Mouse (Mus musculus): ENCODE results near the gene Prr14l. TPM values are rescaled to one million over a fixed set of nuclear protein-coding genes. Genes with fewer than 3 reads are reported as not detected.
"Not testable (repeated sequence)": the region's sequence is repeated elsewhere in the genome, so short reads cannot be mapped to it uniquely, and the experiment has no call there.

Gene Prr14l
- polyA plus RNA-seq, 1 experiment from 2014 or later: 8.8 TPM

DNA sequence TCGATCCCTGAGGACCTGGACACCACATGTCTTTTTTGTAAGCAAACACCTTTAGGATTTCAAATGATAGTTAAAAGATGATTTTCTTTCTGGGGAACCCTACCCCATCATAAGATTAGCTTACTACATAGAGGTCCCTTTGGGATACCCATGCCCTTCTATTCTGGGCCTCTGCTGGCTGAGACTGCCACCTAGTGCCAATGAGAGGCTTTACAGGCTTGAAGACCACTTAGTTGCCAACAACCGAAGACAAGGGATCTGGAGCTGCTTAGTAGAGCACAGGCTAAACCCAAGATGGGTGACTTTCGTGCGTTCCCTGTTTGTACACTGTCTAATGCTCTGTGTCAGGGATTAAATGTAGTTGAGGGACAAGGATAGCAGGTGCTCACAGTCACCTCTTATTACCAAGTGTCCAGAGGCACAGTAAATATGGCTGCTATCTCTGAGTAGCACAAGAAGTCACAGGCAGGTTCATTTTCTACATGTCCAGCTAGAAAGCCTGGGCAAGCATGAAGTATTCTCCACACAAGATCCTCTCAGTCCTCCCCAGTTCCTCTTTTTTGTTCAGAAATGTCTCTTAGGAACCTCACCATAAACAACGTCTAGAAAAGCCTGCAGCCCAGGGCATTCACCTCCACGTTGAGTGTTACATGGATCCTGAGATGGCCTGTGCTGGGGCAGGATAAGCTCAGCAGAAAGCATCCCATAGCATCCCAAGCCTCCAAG, 106.2 kb downstream of the Prr14l start:
- Histone ChIP-seq H3K36me3 (ENCODE audit: control insufficient read depth, insufficient read depth, low read length) (no peaks in the 10 kb centered on the region), H3K9me3 (ENCODE audit: control insufficient read depth, low read length) (no peaks in the 10 kb centered on the region), H3K4me2 (replicated peaks; ENCODE audit: low read depth) (no peak overlapping the region), H3K4me3 (ENCODE audit: low read depth, low read length) (no peak overlapping the region), H3K4me1 (replicated peaks; ENCODE audit: control insufficient read depth, insufficient read depth) (peaks cover 5% of the 10 kb centered on the region; the same call in 1 of the 2 replicates), H3K27ac (replicated peaks) (no peak overlapping the region), H3K27me3 (ENCODE audit: control insufficient read depth, insufficient read depth, low read length) (no peaks in the 10 kb centered on the region), H3K9ac (ENCODE audit: low read length) (no peak overlapping the region)
- TF ChIP-seq CTCF (IDR thresholded peaks at IDR 0.05; ENCODE audit: low read depth): peak; percentile 94
- TF ChIP-seq EP300 (optimal IDR thresholded peaks at IDR 0.05): no peak
- 58% methylated on average over 6 of the region's 6 CpGs for WGBS
- DNase-seq (ENCODE audit: low spot score): peak; percentile 45
- ATAC-seq (ENCODE audit: low FRiP score, low TSS enrichment): no peak

- Histone ChIP-seq H3K27me3 (ENCODE audit: control insufficient read depth, insufficient read depth, low read length) (no peaks in the 10 kb centered on the region), H3K36me3 (ENCODE audit: control insufficient read depth, insufficient read depth, low read length) (no peaks in the 10 kb centered on the region), H3K4me3 (ENCODE audit: low read depth, low read length) (peak overlapping the region; percentile 51), H3K9me3 (ENCODE audit: control insufficient read depth, low read length) (no peaks in the 10 kb centered on the region), H3K27ac (replicated peaks) (peak overlapping the region; percentile 88), H3K9ac (ENCODE audit: low read length) (peak overlapping the region; percentile 64), H3K4me1 (replicated peaks; ENCODE audit: control insufficient read depth, insufficient read depth) (peaks cover 5% of the 10 kb centered on the region; the same call in 1 of the 2 replicates), H3K4me2 (replicated peaks; ENCODE audit: low read depth) (peak overlapping the region; percentile 59)
- no peak; the same call in 1 of the 2 replicates for TF ChIP-seq CTCF (IDR thresholded peaks at IDR 0.05; ENCODE audit: low read depth)
- no peak for TF ChIP-seq EP300 (optimal IDR thresholded peaks at IDR 0.05)
- WGBS: 3% methylated on average over 8 of the region's 10 CpGs
- DNase-seq (ENCODE audit: low spot score): peak; percentile 79
- peak; percentile 91 for ATAC-seq (ENCODE audit: low FRiP score, low TSS enrichment)
Measured at GRCm38 (mm10) chr5:32745705-32746655, 108.1 kb downstream of the Prr14l start.

DNA sequence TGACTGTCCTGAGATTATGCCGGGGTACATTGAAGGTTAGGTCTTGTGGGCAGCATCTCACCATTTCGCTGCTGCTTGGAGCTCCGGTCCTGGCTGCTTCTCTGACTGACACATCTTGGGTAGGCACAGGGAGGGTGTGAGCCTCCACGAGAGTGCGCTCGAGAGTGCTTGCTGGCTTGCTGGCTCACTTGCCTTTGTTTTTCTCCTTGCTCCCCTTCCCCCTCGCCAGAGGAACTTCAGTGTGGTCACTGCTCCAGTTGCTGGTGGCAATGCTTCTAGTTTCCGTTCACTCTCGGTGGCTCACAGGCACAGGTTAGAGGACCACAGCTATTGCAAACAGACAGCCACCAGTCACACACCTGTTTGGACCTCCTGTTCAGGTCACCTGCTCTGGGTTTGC, 111.9 kb downstream of the Prr14l start:
- WGBS: 61% methylated on average over 9 of the region's 9 CpGs
- H3K4me1 ChIP-seq (replicated peaks; ENCODE audit: control insufficient read depth, insufficient read depth): peaks cover 5% of the 10 kb centered on the region; the same call in 1 of the 2 replicates
- ATAC-seq (ENCODE audit: low FRiP score, low TSS enrichment) (no peak; the same call in 1 of the 2 replicates), DNase-seq (ENCODE audit: low spot score) (peak; percentile 78)
- no peaks in the 10 kb centered on the region for H3K36me3 ChIP-seq (ENCODE audit: control insufficient read depth, insufficient read depth, low read length)
- no peaks in the 10 kb centered on the region for H3K27me3 ChIP-seq (ENCODE audit: control insufficient read depth, insufficient read depth, low read length)
- TF ChIP-seq CTCF (IDR thresholded peaks at IDR 0.05; ENCODE audit: low read depth) (peak; percentile 66), EP300 (optimal IDR thresholded peaks at IDR 0.05) (no peak)
- no peak overlapping the region for H3K4me2 ChIP-seq (replicated peaks; ENCODE audit: low read depth)
- H3K9me3 ChIP-seq (ENCODE audit: control insufficient read depth, low read length): no peaks in the 10 kb centered on the region
- H3K27ac ChIP-seq (replicated peaks): 0 out of 2 replicates have a peak overlapping the region, but pooled peaks have one; percentile 63
- H3K4me3 ChIP-seq (ENCODE audit: low read depth, low read length): no peak overlapping the region
- H3K9ac ChIP-seq (ENCODE audit: low read length): no peak overlapping the region

DNA sequence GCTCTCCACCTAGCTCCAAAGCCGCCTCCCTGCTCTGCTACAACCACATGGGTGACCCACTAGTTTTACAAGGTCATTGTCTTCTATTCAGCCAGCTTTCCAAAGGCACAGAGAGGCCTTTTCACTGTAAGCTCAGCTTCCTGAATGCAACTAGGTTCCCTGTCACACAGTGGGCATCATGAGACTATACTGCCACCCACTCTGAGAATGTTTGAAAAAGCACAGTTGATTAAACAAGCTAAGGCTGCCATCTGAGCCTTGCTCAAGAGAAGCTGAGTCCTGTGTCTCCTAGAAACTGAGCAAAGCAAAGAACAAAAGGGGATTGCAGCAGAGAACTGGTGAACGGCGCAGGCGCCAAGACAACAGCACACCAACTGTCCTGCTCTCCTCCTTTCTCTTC, 112.7 kb downstream of the Prr14l start:
- not testable (repeated sequence) for H3K4me2 ChIP-seq (replicated peaks; ENCODE audit: low read depth); DNase-seq (ENCODE audit: low spot score); H3K27ac ChIP-seq (replicated peaks); H3K4me3 ChIP-seq (ENCODE audit: low read depth, low read length); H3K36me3 ChIP-seq (ENCODE audit: control insufficient read depth, insufficient read depth, low read length); H3K9ac ChIP-seq (ENCODE audit: low read length); ATAC-seq (ENCODE audit: low FRiP score, low TSS enrichment); H3K27me3 ChIP-seq (ENCODE audit: control insufficient read depth, insufficient read depth, low read length); H3K4me1 ChIP-seq (replicated peaks; ENCODE audit: control insufficient read depth, insufficient read depth); H3K9me3 ChIP-seq (ENCODE audit: control insufficient read depth, low read length)
- 73% methylated on average over 4 of the region's 4 CpGs for WGBS

- H3K9me3 ChIP-seq (ENCODE audit: control insufficient read depth, low read length); DNase-seq (ENCODE audit: low spot score); H3K9ac ChIP-seq (ENCODE audit: low read length); H3K4me2 ChIP-seq (replicated peaks; ENCODE audit: low read depth); ATAC-seq (ENCODE audit: low FRiP score, low TSS enrichment); H3K27me3 ChIP-seq (ENCODE audit: control insufficient read depth, insufficient read depth, low read length); H3K36me3 ChIP-seq (ENCODE audit: control insufficient read depth, insufficient read depth, low read length); H3K4me1 ChIP-seq (replicated peaks; ENCODE audit: control insufficient read depth, insufficient read depth); H3K4me3 ChIP-seq (ENCODE audit: low read depth, low read length): not testable (repeated sequence)
- WGBS: 70% methylated on average over 8 of the region's 8 CpGs
- H3K27ac ChIP-seq (replicated peaks): peak overlapping the region; percentile 49; the same call in 1 of the 2 replicates
Measured at GRCm38 (mm10) chr5:32740850-32741249, 113.2 kb downstream of the Prr14l start.

Measured in stomach, postnatal 0 days (tissue).